Mouse (Mus musculus): ENCODE data around the gene Fam124b.

DNA sequence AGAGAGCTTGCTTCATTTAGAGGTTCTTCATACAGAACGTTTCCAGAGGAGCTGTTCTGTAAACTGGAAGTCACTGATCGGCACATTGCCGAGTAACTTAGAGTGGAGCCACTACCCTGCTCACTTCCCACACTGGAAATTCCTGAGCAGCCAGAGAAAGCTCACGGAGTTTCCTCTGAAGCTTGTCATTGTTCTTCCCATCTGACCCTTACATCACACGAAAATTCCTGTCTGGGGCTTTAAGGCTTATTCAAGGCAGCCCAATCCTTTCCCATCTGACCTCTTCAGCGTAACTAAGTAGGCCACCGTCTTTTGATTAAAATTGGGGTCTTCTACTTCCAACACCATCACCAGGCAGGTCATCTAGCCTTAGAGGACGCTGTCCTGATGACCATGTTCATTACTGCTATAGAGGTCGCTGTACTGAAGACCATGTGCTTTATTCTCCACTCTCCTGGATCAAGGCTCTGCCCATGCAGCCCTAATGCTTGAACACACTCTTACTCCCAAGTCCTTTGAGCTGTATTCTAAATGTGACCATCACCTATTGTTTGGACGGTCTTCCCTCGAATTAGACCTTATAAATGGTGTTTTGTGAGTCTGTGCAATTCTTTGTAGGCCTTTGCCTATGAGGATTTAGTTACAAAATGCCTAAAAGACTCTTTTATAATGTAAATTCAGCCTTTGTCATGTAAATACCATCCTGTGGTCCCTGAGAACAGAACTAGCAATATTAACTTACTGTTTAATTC, 18.9 kb upstream of the Fam124b start:
- TF ChIP-seq CTCF (IDR thresholded peaks at IDR 0.05; ENCODE audit: extremely low read depth, insufficient read depth, low read length) (no peak), POLR2A (IDR thresholded peaks at IDR 0.05; ENCODE audit: extremely low read depth, insufficient read depth, low read length) (no peak)
